Mouse (Mus musculus) embryonic facial prominence, embryonic 14.5 days (tissue): ENCODE results near the gene Parp2. TPM values are rescaled to one million over a fixed set of nuclear protein-coding genes. Genes with fewer than 3 reads are reported as not detected.

Source experiments
- polyA plus RNA-seq: library from polyadenylated mRNA; unstranded; fragments of >200 nt; fragmentation: Nextera tagmentation; extraction: Ambion mirVana; gene quantifications from 2 replicates; pipeline ENCODE4 v1.2.1, GENCODE M21; 2014

Gene Parp2
- polyA plus RNA-seq, 1 experiment from 2014 or later: 53.3 TPM

Other genes starting within 250 kb of the Parp2 start
- gene Olfr744, start 193.0 kb upstream of the Parp2 start, polyA plus RNA-seq: 0.13 TPM in 1 of 2 replicates, not detected in the other
- 0.39 and 0.58 TPM in 2 replicates for gene Olfr745, start 168.5 kb upstream of the Parp2 start, polyA plus RNA-seq
- not detected in 2 replicates for gene Olfr746, start 160.8 kb upstream of the Parp2 start, polyA plus RNA-seq
- not detected in 2 replicates for gene Olfr747, start 114.6 kb upstream of the Parp2 start, polyA plus RNA-seq
- 0.10 and 0.31 TPM in 2 replicates for gene Olfr748, start 100.5 kb upstream of the Parp2 start, polyA plus RNA-seq
- gene Olfr749, start 62.7 kb upstream of the Parp2 start, polyA plus RNA-seq: not detected in 2 replicates
- gene Ttc5, start 22.3 kb upstream of the Parp2 start, polyA plus RNA-seq: 57.7 and 68.7 TPM in 2 replicates
- gene Ccnb1ip1, start 109 bp upstream of the Parp2 start, polyA plus RNA-seq: not detected in 2 replicates
- gene Tep1, start 62.7 kb downstream of the Parp2 start, polyA plus RNA-seq: 8.4 and 10.3 TPM in 2 replicates
- gene Klhl33, start 89.7 kb downstream of the Parp2 start, polyA plus RNA-seq: 0.21 and 0.28 TPM in 2 replicates
- 138 and 153 TPM in 2 replicates for gene Osgep, start 117.1 kb downstream of the Parp2 start, polyA plus RNA-seq
- gene Apex1, start 117.1 kb downstream of the Parp2 start, polyA plus RNA-seq: 177 and 204 TPM in 2 replicates
- 42.0 and 54.8 TPM in 2 replicates for gene Pip4p1, start 123.0 kb downstream of the Parp2 start, polyA plus RNA-seq
- gene Pnp, start 123.2 kb downstream of the Parp2 start, polyA plus RNA-seq: 51.5 and 51.7 TPM in 2 replicates
- not detected in 2 replicates for gene Gm49342, start 136.7 kb downstream of the Parp2 start, polyA plus RNA-seq
- 0.45 and 0.73 TPM in 2 replicates for gene Pnp2, start 148.2 kb downstream of the Parp2 start, polyA plus RNA-seq
- gene Rnase10, start 199.9 kb downstream of the Parp2 start, polyA plus RNA-seq: 0.29 and 0.48 TPM in 2 replicates
- gene Rnase9, start 234.0 kb downstream of the Parp2 start, polyA plus RNA-seq: not detected in 2 replicates
- not detected in 2 replicates for gene Rnase11, start 242.3 kb downstream of the Parp2 start, polyA plus RNA-seq
- gene Rnase12, start 249.8 kb downstream of the Parp2 start, polyA plus RNA-seq: 0.49 TPM in 1 of 2 replicates, not detected in the other